Mouse (Mus musculus) hindbrain, embryonic 10.5 days (tissue): ENCODE results near the gene Caln1. TPM values are rescaled to one million over a fixed set of nuclear protein-coding genes. Genes with fewer than 3 reads are reported as not detected.

ENCODE experiments used
- DNase-seq: peaks from one replicate; pipeline ENCODE4 v3.0.0-alpha.2; 2017; ENCODE audit warnings: low spot score
- H3K27ac ChIP-seq: fragments of 300-500 bp; sonication (generic); 2 replicates; pipeline ENCODE4 v1.5.1; 2016; ENCODE audit warnings: mild to moderate bottlenecking, moderate library complexity
- H3K27me3 ChIP-seq: fragments of 300-500 bp; sonication (generic); 2 replicates; pipeline ENCODE4 v1.6.1; 2016; ENCODE audit warnings: mild to moderate bottlenecking; ENCODE audit not compliant: poor library complexity, insufficient read depth, severe bottlenecking
- H3K36me3 ChIP-seq: fragments of 300-500 bp; sonication (generic); 2 replicates; pipeline ENCODE4 v1.6.1; 2016; ENCODE audit warnings: mild to moderate bottlenecking, moderate library complexity
- H3K4me1 ChIP-seq: fragments of 300-500 bp; sonication (generic); replicated peaks from 2 replicates; pipeline ENCODE4 v1.6.1; 2016; ENCODE audit warnings: mild to moderate bottlenecking
- H3K4me3 ChIP-seq: fragments of 300-500 bp; sonication (generic); 2 replicates; pipeline ENCODE4 v1.5.1; 2016; ENCODE audit warnings: mild to moderate bottlenecking, moderate library complexity
- H3K9me3 ChIP-seq: fragments of 300-500 bp; sonication (generic); 2 replicates; pipeline ENCODE4 v1.6.1; 2016; ENCODE audit warnings: mild to moderate bottlenecking, moderate library complexity
- WGBS: fragments of 180-500 bp; shearing (Covaris S2); methylation state at CpG from one replicate; pipeline ENCODE4 v1.1.7; 2016; 5-methylcytosine and 5-hydroxymethylcytosine counted together
- polyA plus RNA-seq: library from polyadenylated mRNA; unstranded; fragments of >200 nt; fragmentation: Nextera tagmentation; extraction: Ambion mirVana; gene quantifications from 2 replicates; pipeline ENCODE4 v1.2.1, GENCODE M21; 2016

Gene Caln1
- polyA plus RNA-seq, 1 experiment from 2014 or later = 0.93 TPM

DNA sequence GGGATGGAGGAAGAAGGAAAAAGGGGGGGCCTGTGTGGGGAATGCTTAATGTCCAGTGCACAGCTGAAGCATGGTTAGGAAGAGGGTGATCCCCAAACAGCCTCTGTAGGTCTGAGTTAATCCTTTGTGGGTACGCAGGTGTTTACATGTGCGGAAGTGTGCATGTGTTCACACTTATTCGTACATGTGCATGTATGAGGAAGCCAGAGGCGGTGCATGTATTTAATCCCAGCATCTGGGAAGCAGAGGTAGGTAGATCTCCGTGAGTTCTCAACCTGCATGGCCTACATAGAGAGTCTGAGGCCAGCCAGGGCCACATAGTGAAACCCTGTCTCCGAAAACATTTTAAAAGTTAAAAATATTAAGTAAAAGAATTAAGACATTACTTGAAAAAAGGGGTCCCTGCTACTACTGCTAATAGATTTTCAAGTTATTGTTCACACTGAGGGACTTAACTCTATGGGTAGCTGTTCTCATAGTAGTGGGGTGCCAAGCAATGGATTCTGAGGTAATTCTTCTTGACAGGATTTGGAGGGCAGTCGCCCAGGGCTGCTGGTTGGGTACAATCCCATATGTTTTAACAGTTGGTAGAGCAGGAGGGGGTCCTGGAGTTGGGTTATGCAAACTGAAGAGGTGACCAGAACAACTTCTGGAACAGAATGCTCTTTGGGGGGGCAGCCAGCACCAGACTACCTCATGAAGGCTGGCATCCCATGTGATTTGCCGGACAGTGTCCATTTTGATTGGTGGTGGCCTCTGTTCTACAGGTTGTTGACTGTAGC, 31.1 kb downstream of the Caln1 start:
- H3K4me1 ChIP-seq = no peaks in the 10 kb centered on the region
- H3K4me3 ChIP-seq = no peak overlapping the region
- H3K9me3 ChIP-seq = 0 out of 2 replicates have a peak, but pooled peaks cover 12% of the 10 kb centered on the region
- H3K27me3 ChIP-seq = no peaks in the 10 kb centered on the region
- WGBS = 90% methylated on average over 8 of the region's 8 CpGs
- no peak for DNase-seq
- no peak overlapping the region for H3K27ac ChIP-seq
- H3K36me3 ChIP-seq = no peaks in the 10 kb centered on the region

- DNase-seq = peak; percentile 57
- Histone ChIP-seq H3K27me3 (no peaks in the 10 kb centered on the region), H3K36me3 (no peaks in the 10 kb centered on the region), H3K4me3 (no peak overlapping the region), H3K4me1 (no peaks in the 10 kb centered on the region), H3K27ac (no peak overlapping the region), H3K9me3 (0 out of 2 replicates have a peak, but pooled peaks cover 12% of the 10 kb centered on the region)
- 37% methylated on average over 1 of the region's 1 CpGs for WGBS
Measured at GRCm38 (mm10) chr5:130405201-130405600, 35.9 kb downstream of the Caln1 start.

DNA sequence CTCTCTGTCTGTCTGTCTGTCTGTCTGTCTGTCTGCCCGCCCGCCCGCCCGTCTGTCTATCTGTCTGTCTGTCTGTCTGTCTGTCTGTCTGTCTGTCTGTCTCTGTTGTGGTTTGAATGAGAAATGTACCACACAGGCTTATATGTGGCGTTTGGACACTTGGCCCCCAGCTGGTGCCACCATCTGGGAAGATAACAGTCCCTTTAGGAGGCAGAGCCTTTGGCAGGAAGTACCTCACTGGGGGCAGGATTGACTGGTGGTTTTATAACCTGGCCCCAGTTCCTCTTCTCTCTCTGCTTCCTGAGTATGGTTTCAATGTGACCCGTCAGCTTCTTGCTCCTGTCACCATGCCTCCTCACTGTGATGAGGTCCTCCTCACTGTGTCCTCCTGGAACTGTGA, 40.5 kb downstream of the Caln1 start:
- Histone ChIP-seq H3K4me1 (no peaks in the 10 kb centered on the region), H3K27me3 (no peaks in the 10 kb centered on the region), H3K27ac (no peak overlapping the region), H3K9me3 (peaks cover 6% of the 10 kb centered on the region; the same call in 1 of the 2 replicates), H3K4me3 (no peak overlapping the region), H3K36me3 (no peaks in the 10 kb centered on the region)
- WGBS = 87% methylated on average over 6 of the region's 6 CpGs
- no peak for DNase-seq

GRCm38 (mm10) chr5:130411516-130411915, 42.3 kb downstream of the Caln1 start:
- H3K27ac ChIP-seq = no peak overlapping the region
- no peak overlapping the region for H3K4me3 ChIP-seq
- H3K9me3 ChIP-seq = peaks cover 6% of the 10 kb centered on the region; the same call in 1 of the 2 replicates
- DNase-seq = no peak
- H3K27me3 ChIP-seq = no peaks in the 10 kb centered on the region
- 93% methylated on average over 17 of the region's 17 CpGs for WGBS
- H3K4me1 ChIP-seq = no peaks in the 10 kb centered on the region
- H3K36me3 ChIP-seq = no peaks in the 10 kb centered on the region

GRCm38 (mm10) chr5:130447438-130447837, 78.2 kb downstream of the Caln1 start:
- H3K4me3 ChIP-seq = no peak overlapping the region
- peaks cover 22% of the 10 kb centered on the region for H3K4me1 ChIP-seq
- 37% methylated on average over 6 of the region's 6 CpGs for WGBS
- H3K9me3 ChIP-seq = no peaks in the 10 kb centered on the region
- no peak overlapping the region for H3K27ac ChIP-seq
- DNase-seq = no peak
- peaks cover 63% of the 10 kb centered on the region for H3K27me3 ChIP-seq
- no peaks in the 10 kb centered on the region for H3K36me3 ChIP-seq

GRCm38 (mm10) chr5:130448491-130448890, 79.2 kb downstream of the Caln1 start:
- Histone ChIP-seq H3K4me1 (peaks cover 22% of the 10 kb centered on the region), H3K27ac (peak overlapping the region; percentile 68), H3K27me3 (peaks cover 63% of the 10 kb centered on the region), H3K4me3 (peak overlapping the region; percentile 70), H3K9me3 (no peaks in the 10 kb centered on the region), H3K36me3 (no peaks in the 10 kb centered on the region)
- no peak for DNase-seq
- WGBS = 1% methylated on average over 20 of the region's 20 CpGs

- H3K4me3 ChIP-seq = peak overlapping the region; percentile 70
- peaks cover 63% of the 10 kb centered on the region for H3K27me3 ChIP-seq
- H3K4me1 ChIP-seq = peaks cover 22% of the 10 kb centered on the region
- H3K27ac ChIP-seq = peak overlapping the region; percentile 68
- no peaks in the 10 kb centered on the region for H3K9me3 ChIP-seq
- DNase-seq = peak; percentile 55
- under 1% methylated on average over 77 of the region's 77 CpGs for WGBS
- H3K36me3 ChIP-seq = no peaks in the 10 kb centered on the region
Measured at GRCm38 (mm10) chr5:130448931-130449856, 79.9 kb downstream of the Caln1 start.

DNA sequence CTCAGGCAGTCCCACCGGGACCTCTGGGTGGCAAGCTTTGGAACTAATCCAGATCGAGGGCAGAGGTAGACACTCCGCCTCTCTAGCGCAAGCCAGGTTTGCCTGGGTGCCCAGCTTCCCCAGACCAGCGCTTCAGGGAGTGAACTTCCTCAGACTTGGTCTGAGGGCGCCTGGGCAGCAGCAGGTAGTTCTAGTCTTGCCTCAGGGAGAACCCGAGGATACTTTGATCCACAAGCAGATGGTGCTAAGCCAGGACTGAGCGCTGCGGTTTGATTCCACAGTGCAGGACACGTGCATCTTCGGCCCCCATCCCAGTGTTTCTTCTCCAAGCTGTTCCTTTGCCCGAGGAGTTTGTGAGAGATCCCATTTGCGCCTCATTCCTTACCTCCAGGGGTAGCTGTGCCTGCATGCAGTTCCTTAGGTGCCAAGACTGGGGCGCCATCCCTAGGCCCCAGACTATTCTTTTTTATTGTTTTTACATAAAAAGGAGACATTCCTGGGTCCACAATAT, 80.8 kb downstream of the Caln1 start:
- no peak overlapping the region for H3K27ac ChIP-seq
- H3K27me3 ChIP-seq = peaks cover 63% of the 10 kb centered on the region
- WGBS = 8% methylated on average over 14 of the region's 14 CpGs
- H3K4me1 ChIP-seq = peaks cover 22% of the 10 kb centered on the region
- H3K4me3 ChIP-seq = peak overlapping the region; percentile 70
- no peaks in the 10 kb centered on the region for H3K36me3 ChIP-seq
- no peaks in the 10 kb centered on the region for H3K9me3 ChIP-seq
- peak; percentile 25 for DNase-seq

- Histone ChIP-seq H3K36me3 (no peaks in the 10 kb centered on the region), H3K4me1 (no peaks in the 10 kb centered on the region)
- 91% methylated on average over 7 of the region's 7 CpGs for WGBS
Measured at GRCm38 (mm10) chr5:130458076-130458475, 88.8 kb downstream of the Caln1 start.

GRCm38 (mm10) chr5:130472209-130472608, 103.0 kb downstream of the Caln1 start:
- no peaks in the 10 kb centered on the region for H3K4me1 ChIP-seq
- H3K9me3 ChIP-seq = no peaks in the 10 kb centered on the region
- WGBS = 79% methylated on average over 10 of the region's 10 CpGs
- no peaks in the 10 kb centered on the region for H3K36me3 ChIP-seq
- no peaks in the 10 kb centered on the region for H3K27me3 ChIP-seq
- no peak overlapping the region for H3K4me3 ChIP-seq
- no peak overlapping the region for H3K27ac ChIP-seq
- no peak for DNase-seq

More at GRCm38 (mm10) chr5:130458076-130458475, 88.8 kb downstream of the Caln1 start:
- Histone ChIP-seq H3K4me3 (no peak overlapping the region), H3K27me3 (no peaks in the 10 kb centered on the region), H3K27ac (no peak overlapping the region), H3K9me3 (no peaks in the 10 kb centered on the region)
- DNase-seq = no peak

GRCm38 (mm10) chr5:130474876-130475275, 105.6 kb downstream of the Caln1 start:
- H3K36me3 ChIP-seq = no peaks in the 10 kb centered on the region

GRCm38 (mm10) chr5:130476741-130477140, 107.5 kb downstream of the Caln1 start:
- H3K27me3 ChIP-seq = no peaks in the 10 kb centered on the region
- H3K4me3 ChIP-seq = no peak overlapping the region
- H3K4me1 ChIP-seq = no peaks in the 10 kb centered on the region
- H3K27ac ChIP-seq = no peak overlapping the region
- peak; percentile 5 for DNase-seq
- WGBS = 73% methylated on average over 12 of the region's 12 CpGs
- H3K9me3 ChIP-seq = no peaks in the 10 kb centered on the region
- no peaks in the 10 kb centered on the region for H3K36me3 ChIP-seq

More at GRCm38 (mm10) chr5:130474876-130475275, 105.6 kb downstream of the Caln1 start:
- DNase-seq = no peak
- no peak overlapping the region for H3K27ac ChIP-seq
- 88% methylated on average over 6 of the region's 6 CpGs for WGBS
- H3K27me3 ChIP-seq = no peaks in the 10 kb centered on the region
- H3K4me3 ChIP-seq = no peak overlapping the region
- no peaks in the 10 kb centered on the region for H3K9me3 ChIP-seq
- no peaks in the 10 kb centered on the region for H3K4me1 ChIP-seq
